Mouse (Mus musculus) forebrain, embryonic 16.5 days (tissue): ENCODE results near the gene Vps37b. TPM values are rescaled to one million over a fixed set of nuclear protein-coding genes. Genes with fewer than 3 reads are reported as not detected.
A peak's percentile ranks its signal among the peaks of the same experiment; 100 is the strongest.
"Not testable (repeated sequence)": the region's sequence is repeated elsewhere in the genome, so short reads cannot be mapped to it uniquely, and the experiment has no call there.

Source experiments
- ATAC-seq: fragments of 200-750 bp; cut with Nextera tagmentation; 2 replicates; pipeline ENCODE4 v1.8.0; 2017; ENCODE audit warnings: mild to moderate bottlenecking, moderate library complexity
- H3K27ac ChIP-seq: fragments of 300-500 bp; sonication (generic); 2 replicates; pipeline ENCODE4 v1.5.1; 2014; ENCODE audit warnings: low read length, control low read depth
- H3K27me3 ChIP-seq: fragments of 300-500 bp; sonication (generic); replicated peaks from 2 replicates; pipeline ENCODE4 v1.6.1; 2014; ENCODE audit warnings: low read length; ENCODE audit not compliant: control insufficient read depth, insufficient read depth
- H3K36me3 ChIP-seq: fragments of 300-500 bp; sonication (generic); 2 replicates; pipeline ENCODE4 v1.6.1; 2014; ENCODE audit not compliant: control insufficient read depth, insufficient read depth
- H3K4me1 ChIP-seq: fragments of 300-500 bp; sonication (generic); replicated peaks from 2 replicates; pipeline ENCODE4 v1.6.1; 2014; ENCODE audit warnings: low read length; ENCODE audit not compliant: control insufficient read depth, insufficient read depth
- H3K4me2 ChIP-seq: fragments of 300-500 bp; sonication (generic); 2 replicates; pipeline ENCODE4 v1.6.1; 2014; ENCODE audit warnings: mild to moderate bottlenecking, low read length, control low read depth
- H3K4me3 ChIP-seq: fragments of 300-500 bp; sonication (generic); replicated peaks from 2 replicates; pipeline ENCODE4 v1.5.1; 2014; ENCODE audit warnings: mild to moderate bottlenecking, low read length, control low read depth
- H3K9ac ChIP-seq: fragments of 300-500 bp; sonication (generic); replicated peaks from 2 replicates; pipeline ENCODE4 v1.6.1; 2014; ENCODE audit warnings: low read depth, low read length, control low read depth
- H3K9me3 ChIP-seq: fragments of 300-500 bp; sonication (generic); 2 replicates; pipeline ENCODE4 v1.6.1; 2016; ENCODE audit warnings: low read length; ENCODE audit not compliant: control insufficient read depth
- WGBS: fragments of 180-500 bp; shearing (Covaris S2); extraction: QIAGEN DNeasy Blood & Tissue Kit; methylation state at CpG from one replicate; pipeline ENCODE4 v1.1.7; 2014; 5-methylcytosine and 5-hydroxymethylcytosine counted together
- polyA plus RNA-seq: library from polyadenylated mRNA; unstranded; fragments of >200 nt; fragmentation: Nextera tagmentation; extraction: Ambion mirVana; gene quantifications from 2 replicates; pipeline ENCODE4 v1.2.1, GENCODE M21; 2015

The Vps37b gene
- polyA plus RNA-seq, 1 experiment from 2014 or later: 104 TPM

DNA sequence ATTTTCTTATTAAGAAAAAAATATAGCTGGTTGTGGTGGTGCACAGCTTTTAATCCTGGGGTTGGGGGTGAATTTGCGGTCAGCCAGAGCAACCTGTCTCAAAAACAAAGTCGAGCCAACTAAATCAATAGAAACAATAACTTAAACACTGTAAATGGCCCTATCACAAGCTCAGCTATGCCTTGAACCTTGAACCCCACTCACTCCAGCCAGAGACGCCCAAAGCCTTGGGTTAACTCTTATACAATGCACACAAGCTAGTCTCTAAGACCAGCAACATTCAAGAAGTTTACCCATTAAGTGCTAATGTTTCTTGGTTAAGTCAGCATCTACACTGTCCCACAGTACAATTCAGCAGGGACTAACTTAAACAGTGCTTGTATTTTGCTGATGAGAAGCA, 37.6 kb upstream of the Vps37b start:
- H3K4me2 ChIP-seq: no peak overlapping the region
- ATAC-seq: no peak
- H3K9ac ChIP-seq: no peak overlapping the region
- no peaks in the 10 kb centered on the region for H3K4me1 ChIP-seq
- H3K36me3 ChIP-seq: no peaks in the 10 kb centered on the region
- no peaks in the 10 kb centered on the region for H3K27me3 ChIP-seq
- no peaks in the 10 kb centered on the region for H3K9me3 ChIP-seq
- H3K27ac ChIP-seq: no peak overlapping the region
- H3K4me3 ChIP-seq: no peak overlapping the region
- 88% methylated on average over 3 of the region's 3 CpGs for WGBS

DNA sequence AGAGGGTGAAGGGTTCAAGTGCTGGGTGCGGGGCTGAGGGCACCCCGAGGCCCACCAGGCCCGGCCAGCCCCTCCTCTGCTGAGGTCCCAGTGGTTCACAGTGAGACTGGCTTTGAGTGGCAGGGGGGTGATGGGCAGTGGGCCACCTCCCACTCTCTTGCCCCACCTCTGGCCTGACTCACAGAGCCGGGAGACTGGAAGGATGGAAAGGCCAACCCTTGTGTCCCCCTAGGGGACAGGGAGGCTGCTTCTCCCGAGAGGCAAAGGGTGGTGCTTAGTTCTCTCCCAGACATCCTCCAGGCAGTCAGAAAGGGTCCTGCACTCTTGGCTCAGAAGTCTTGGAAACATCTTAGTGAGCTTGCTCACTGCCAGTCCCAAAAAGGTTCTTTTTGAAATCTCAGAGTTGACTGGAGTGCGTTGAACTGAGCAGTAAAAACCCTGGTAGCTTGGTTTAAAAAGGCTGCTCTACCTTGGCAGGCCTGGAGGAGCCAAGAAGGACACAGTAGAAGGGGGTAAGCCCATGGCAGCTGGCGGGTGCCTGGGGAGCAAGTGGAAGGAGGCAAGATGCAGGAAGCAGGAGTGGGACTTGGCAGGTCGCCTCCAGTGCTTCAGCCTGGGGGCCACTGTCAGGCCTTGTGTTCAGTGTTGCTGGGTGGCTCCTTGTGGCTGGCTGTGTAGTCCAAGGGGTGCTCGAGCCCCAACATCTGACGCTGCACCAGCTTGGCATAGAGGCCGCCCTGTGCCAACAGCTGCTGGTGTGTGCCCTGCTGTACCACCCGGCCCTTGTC, 30.2 kb upstream of the Vps37b start:
- WGBS: 66% methylated on average over 12 of the region's 12 CpGs
- H3K4me2 ChIP-seq: no peak overlapping the region

GRCm38 (mm10) chr5:124059677-124060076, 27.6 kb upstream of the Vps37b start:
- Histone ChIP-seq H3K4me2 (no peak overlapping the region), H3K9me3 (no peaks in the 10 kb centered on the region), H3K27me3 (no peaks in the 10 kb centered on the region), H3K27ac (no peak overlapping the region), H3K36me3 (no peaks in the 10 kb centered on the region), H3K4me3 (no peak overlapping the region), H3K9ac (no peak overlapping the region), H3K4me1 (peaks cover 8% of the 10 kb centered on the region)
- 81% methylated on average over 5 of the region's 5 CpGs for WGBS
- no peak for ATAC-seq

More for the DNA sequence above, 30.2 kb upstream of the Vps37b start:
- Histone ChIP-seq H3K4me3 (no peak overlapping the region), H3K27ac (peak overlapping the region; percentile 53; the same call in 1 of the 2 replicates), H3K36me3 (no peaks in the 10 kb centered on the region), H3K27me3 (no peaks in the 10 kb centered on the region), H3K4me1 (peaks cover 8% of the 10 kb centered on the region), H3K9ac (no peak overlapping the region), H3K9me3 (no peaks in the 10 kb centered on the region)
- no peak for ATAC-seq

- H3K9me3 ChIP-seq: no peaks in the 10 kb centered on the region
- H3K27ac ChIP-seq: no peak overlapping the region
- no peak overlapping the region for H3K9ac ChIP-seq
- no peaks in the 10 kb centered on the region for H3K27me3 ChIP-seq
- no peak overlapping the region for H3K4me3 ChIP-seq
- no peak for ATAC-seq
- H3K36me3 ChIP-seq: no peaks in the 10 kb centered on the region
- H3K4me2 ChIP-seq: no peak overlapping the region
- H3K4me1 ChIP-seq: peaks cover 8% of the 10 kb centered on the region
- 62% methylated on average over 7 of the region's 7 CpGs for WGBS
Observed at GRCm38 (mm10) chr5:124058749-124059148, 26.7 kb upstream of the Vps37b start.

DNA sequence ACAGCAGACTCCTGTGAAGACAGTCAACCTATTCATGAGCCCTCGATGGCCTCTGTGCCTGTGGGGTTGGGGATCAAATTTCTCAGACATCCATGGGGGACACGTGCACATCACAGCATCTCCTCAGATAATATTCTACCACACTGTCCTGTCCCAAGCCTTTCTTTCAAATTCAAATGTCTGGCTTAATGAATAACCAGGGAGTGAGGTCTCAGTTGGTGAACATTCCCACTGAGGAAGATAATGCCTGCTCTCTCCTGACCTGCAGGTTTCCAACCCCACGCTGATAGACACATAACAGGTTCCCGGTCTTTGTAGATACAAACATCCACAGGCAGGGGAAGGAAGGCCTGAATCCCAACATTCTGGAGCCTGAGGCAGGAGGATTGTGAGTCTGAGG, 24.9 kb upstream of the Vps37b start:
- Histone ChIP-seq H3K27ac (no peak overlapping the region), H3K27me3 (no peaks in the 10 kb centered on the region), H3K9me3 (no peaks in the 10 kb centered on the region), H3K4me1 (peaks cover 1% of the 10 kb centered on the region; the same call in 1 of the 2 replicates), H3K9ac (no peak overlapping the region), H3K4me2 (no peak overlapping the region), H3K36me3 (no peaks in the 10 kb centered on the region), H3K4me3 (no peak overlapping the region)
- ATAC-seq: no peak
- WGBS: 49% methylated on average over 4 of the region's 4 CpGs

DNA sequence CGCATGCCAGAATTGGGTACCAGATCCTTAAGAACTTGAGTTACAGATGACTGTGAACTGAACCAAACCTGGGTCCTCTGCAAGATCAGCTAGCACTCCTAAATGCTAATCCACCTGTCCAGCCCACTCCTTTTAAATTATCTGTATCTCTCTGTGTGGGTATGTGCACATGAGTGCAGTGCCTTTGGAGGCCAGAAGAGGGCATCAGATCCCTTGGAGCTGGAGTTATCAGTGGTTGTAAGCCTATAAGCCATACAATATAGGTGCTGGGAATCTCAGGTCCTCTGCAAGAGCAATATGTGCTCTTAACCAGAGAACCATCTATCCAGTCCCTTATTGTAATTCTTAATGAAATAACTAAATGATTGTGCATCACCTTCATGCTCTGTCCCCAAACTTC, 24.1 kb upstream of the Vps37b start:
- Histone ChIP-seq H3K9me3 (no peaks in the 10 kb centered on the region), H3K4me2 (no peak overlapping the region), H3K4me1 (no peaks in the 10 kb centered on the region), H3K4me3 (no peak overlapping the region), H3K27ac (no peak overlapping the region), H3K9ac (no peak overlapping the region), H3K36me3 (no peaks in the 10 kb centered on the region), H3K27me3 (no peaks in the 10 kb centered on the region)
- 97% methylated on average over 1 of the region's 1 CpGs for WGBS
- ATAC-seq: no peak

- WGBS: 92% methylated on average over 7 of the region's 7 CpGs
- H3K4me2 ChIP-seq, H3K27me3 ChIP-seq, ATAC-seq, H3K27ac ChIP-seq, H3K4me1 ChIP-seq, H3K4me3 ChIP-seq, H3K9ac ChIP-seq, H3K36me3 ChIP-seq, H3K9me3 ChIP-seq: not testable (repeated sequence)
Observed at GRCm38 (mm10) chr5:124052641-124053040, 20.6 kb upstream of the Vps37b start.

DNA sequence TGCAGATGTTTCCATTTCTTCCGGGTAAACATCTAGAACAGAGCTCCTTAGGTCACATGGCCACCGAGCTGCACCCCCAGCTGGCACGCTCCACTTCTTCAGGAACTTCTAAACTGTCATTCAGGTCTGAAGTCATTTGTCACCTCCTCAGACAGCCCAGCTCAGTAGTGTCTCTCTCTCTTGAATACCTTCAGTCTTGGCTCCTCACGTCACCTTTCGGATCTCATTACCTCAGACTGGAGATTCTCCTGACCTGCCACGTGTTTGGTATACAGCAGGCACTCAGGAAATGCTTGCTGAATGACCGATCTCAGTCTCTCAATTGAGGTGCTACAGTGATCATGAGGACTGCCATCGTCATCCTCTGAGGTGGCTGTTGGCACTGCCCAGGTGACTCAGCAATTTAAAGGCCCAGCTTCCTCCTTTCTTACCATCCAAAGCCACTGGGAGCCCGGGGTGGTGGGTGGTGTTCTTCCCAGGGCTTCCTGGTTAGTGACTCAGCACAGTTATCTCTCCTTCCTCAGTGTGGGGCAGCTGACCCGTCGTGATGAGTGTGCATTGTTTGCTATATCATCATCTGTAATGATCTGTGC, 19.9 kb upstream of the Vps37b start:
- no peak overlapping the region for H3K9ac ChIP-seq
- 86% methylated on average over 11 of the region's 11 CpGs for WGBS
- no peak overlapping the region for H3K4me2 ChIP-seq
- no peak for ATAC-seq
- no peaks in the 10 kb centered on the region for H3K9me3 ChIP-seq
- H3K4me3 ChIP-seq: no peak overlapping the region
- H3K36me3 ChIP-seq: no peaks in the 10 kb centered on the region
- 0 out of 2 replicates have a peak, but pooled peaks cover 2% of the 10 kb centered on the region for H3K4me1 ChIP-seq
- H3K27ac ChIP-seq: no peak overlapping the region
- H3K27me3 ChIP-seq: no peaks in the 10 kb centered on the region

DNA sequence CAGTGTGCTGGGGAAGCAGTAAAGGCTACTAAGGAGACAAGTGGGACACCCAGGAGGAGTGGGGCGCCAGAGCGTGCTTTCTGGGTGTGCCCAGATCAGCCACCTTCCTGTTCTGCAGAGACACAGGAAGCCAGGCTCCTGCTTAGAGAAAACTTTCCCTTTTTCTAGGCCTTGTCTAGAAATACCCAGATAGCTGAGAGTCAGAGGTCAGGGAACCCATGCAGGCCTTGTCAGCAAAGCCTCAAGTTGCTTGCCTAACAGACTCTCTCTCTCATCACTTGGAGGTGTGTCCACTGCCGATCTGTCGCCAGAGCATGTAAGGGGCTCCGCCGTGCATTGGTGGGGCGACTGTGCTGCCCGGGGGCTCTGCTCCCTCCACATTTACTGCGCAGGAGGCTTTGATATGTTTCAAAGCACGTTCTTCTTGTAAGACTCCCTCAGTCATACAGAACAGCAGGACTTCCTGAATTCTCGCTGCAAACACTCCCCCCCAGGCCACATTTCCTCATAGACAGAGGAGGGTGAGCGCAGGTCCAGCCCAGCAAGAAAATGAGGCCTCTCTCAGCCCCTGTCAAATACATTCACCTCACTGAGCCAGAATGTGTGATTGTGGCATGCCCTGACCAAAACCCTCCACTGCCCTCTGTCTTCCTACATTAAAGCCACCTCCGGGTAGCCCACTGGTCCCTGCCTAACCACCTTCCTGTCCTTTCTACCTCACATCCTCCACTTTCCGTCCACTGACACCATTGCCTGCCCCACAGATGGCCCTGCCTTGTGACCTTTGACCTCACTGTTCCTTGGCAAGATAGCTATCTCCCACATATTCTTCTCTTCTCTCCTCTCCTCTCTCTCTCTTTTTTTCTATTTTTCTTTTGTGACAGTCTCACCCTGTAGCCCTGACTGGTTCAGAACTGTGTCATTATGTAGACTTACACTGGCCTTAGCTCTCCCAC, 18.3 kb upstream of the Vps37b start:
- Histone ChIP-seq H3K4me3 (no peak overlapping the region), H3K4me2 (no peak overlapping the region), H3K27me3 (no peaks in the 10 kb centered on the region), H3K4me1 (peaks cover 11% of the 10 kb centered on the region), H3K36me3 (no peaks in the 10 kb centered on the region), H3K9ac (0 out of 2 replicates have a peak overlapping the region, but pooled peaks have one; percentile 8), H3K27ac (no peak overlapping the region), H3K9me3 (no peaks in the 10 kb centered on the region)
- ATAC-seq: no peak
- WGBS: 68% methylated on average over 14 of the region's 14 CpGs
